ENCODE assay signal across 22 mouse cellular contexts in the genomic region with DNA sequence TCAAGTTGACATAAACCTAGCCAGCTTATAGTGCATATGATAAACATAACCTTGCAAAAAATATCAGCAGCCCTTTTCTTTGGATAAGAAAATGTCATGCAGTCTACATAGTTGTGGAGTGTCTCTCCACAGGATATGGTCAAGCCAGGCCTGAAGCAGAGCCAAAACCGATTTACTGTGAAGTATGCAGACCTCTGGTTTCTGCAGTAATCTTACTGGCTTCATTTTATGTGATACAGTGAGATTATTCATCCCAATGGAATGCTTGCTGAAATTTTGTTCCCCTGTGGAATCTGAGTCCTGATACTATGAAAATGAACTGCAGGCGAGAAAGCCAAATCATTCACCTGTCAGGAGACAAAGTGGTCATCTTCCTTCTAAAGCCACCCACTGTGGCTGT.
DNase-seq lines count a peak whose midpoint lies in the region; ATAC-seq and TF ChIP-seq lines count a peak whose summit lies in the region.
"Had no signal": no experiment of that assay in that cellular context is flagged by ENCODE, and none has a peak within 500 bp of the region (broad histone marks: within the 10 kb centered on the region; RNA-seq: fewer than 3 reads in every experiment).

No protein-coding gene starts in this region.

- H3K9me3 ChIP-seq in heart, embryonic 15.5 days (replicated peaks): 0 out of 2 replicates have a peak, but pooled peaks cover 12% of the 10 kb centered on the region
- H3K9me3 ChIP-seq in heart, embryonic 10.5 days: no peaks in the 10 kb centered on the region
- H3K9me3 ChIP-seq: intestine, embryonic 15.5 days had no signal

- no peak for ATAC-seq in heart, embryonic 15.5 days (replicated peaks; ENCODE audit: insufficient number of reproducible peaks, insufficient read depth, low FRiP score, low read depth)
- ATAC-seq in cerebellum, adult (ENCODE audit: insufficient number of reproducible peaks, low FRiP score, low TSS enrichment): no peak
- ATAC-seq: forebrain, embryonic 16.5 days; intestine, embryonic 15.5 days had no signal

- no peak overlapping the region for H3ac ChIP-seq in C2C12 (ENCODE audit: control insufficient read depth, insufficient read length, low read depth)

- 0 out of 2 replicates have a peak overlapping the region, but pooled peaks have one; percentile 9 for H3K27ac ChIP-seq in heart, embryonic 15.5 days
- H3K27ac ChIP-seq in heart, embryonic 10.5 days: no peak overlapping the region
- peak overlapping the region; percentile 95 for H3K27ac ChIP-seq in embryonic fibroblast, embryonic 13.5 days (ENCODE audit: insufficient read depth, low read length)
- H3K27ac ChIP-seq: embryonic facial prominence, embryonic 12.5 days; forebrain, embryonic 12.5 days; hindbrain, embryonic 10.5 days; hindbrain, embryonic 14.5 days; intestine, embryonic 15.5 days had no signal

- no peak overlapping the region for H3K9ac ChIP-seq in heart, embryonic 15.5 days
- H3K9ac ChIP-seq: embryonic facial prominence, embryonic 12.5 days; forebrain, embryonic 12.5 days; hindbrain, embryonic 14.5 days; intestine, embryonic 15.5 days had no signal

- H3K79me2 ChIP-seq in C2C12 (ENCODE audit: control insufficient read depth, insufficient read depth): no peaks in the 10 kb centered on the region

- H3K27me3 ChIP-seq in heart, embryonic 15.5 days: no peaks in the 10 kb centered on the region
- no peaks in the 10 kb centered on the region for H3K27me3 ChIP-seq in heart, embryonic 10.5 days (ENCODE audit: insufficient read depth, poor library complexity, severe bottlenecking)
- no peaks in the 10 kb centered on the region for H3K27me3 ChIP-seq in C2C12 (ENCODE audit: control insufficient read depth, insufficient read depth, insufficient read length)
- H3K27me3 ChIP-seq: embryonic facial prominence, embryonic 12.5 days; forebrain, embryonic 12.5 days; intestine, embryonic 15.5 days had no signal

- TF ChIP-seq POLR2A in embryonic fibroblast, embryonic 13.5 days (IDR thresholded peaks at IDR 0.05; ENCODE audit: low read depth, low read length): no peak

- peaks cover 7% of the 10 kb centered on the region for H3K4me1 ChIP-seq in heart, embryonic 15.5 days (replicated peaks)
- H3K4me1 ChIP-seq in heart, embryonic 10.5 days: no peaks in the 10 kb centered on the region
- H3K4me1 ChIP-seq in embryonic fibroblast, embryonic 13.5 days (ENCODE audit: control insufficient read depth, insufficient read depth, low read length): peaks cover 7% of the 10 kb centered on the region
- H3K4me1 ChIP-seq: embryonic facial prominence, embryonic 12.5 days; forebrain, embryonic 12.5 days; hindbrain, embryonic 10.5 days; intestine, embryonic 15.5 days had no signal

- 59% methylated on average over 2 of the region's 2 CpGs for WGBS in heart, embryonic 15.5 days
- WGBS in heart, embryonic 10.5 days: 77% methylated on average over 2 of the region's 2 CpGs

- no peak for DNase-seq in heart, embryonic 10.5 days (ENCODE audit: low spot score)
- DNase-seq in 3134 (ENCODE audit: extremely low read depth, insufficient read length, low spot score): peak; percentile 61
- DNase-seq in embryo, embryonic 10 days (ENCODE audit: low spot score): no peak
- DNase-seq: adrenal gland, adult 8-10 months; adrenal gland, postnatal 36 days; B cell, adult 2 months; cerebellum, adult 11 months; cerebellum, adult 8-10 months; cerebellum, postnatal 14 days; gastrocnemius, postnatal 10 days; heart, postnatal 14 days; kidney, adult 2 months had no signal

- no peak overlapping the region for H3K4me3 ChIP-seq in heart, embryonic 15.5 days
- H3K4me3 ChIP-seq in heart, embryonic 10.5 days: no peak overlapping the region
- H3K4me3 ChIP-seq in C2C12 (ENCODE audit: insufficient read depth, poor library complexity, severe bottlenecking): no peak overlapping the region
- no peak overlapping the region for H3K4me3 ChIP-seq in embryonic fibroblast, embryonic 13.5 days (ENCODE audit: insufficient read depth, low read length)
- H3K4me3 ChIP-seq: embryonic facial prominence, embryonic 12.5 days; forebrain, embryonic 12.5 days; hindbrain, embryonic 10.5 days; intestine, embryonic 15.5 days had no signal

- TF ChIP-seq CTCF in C2C12 (IDR thresholded peaks at IDR 0.05; ENCODE audit: control insufficient read depth, insufficient read depth, insufficient read length): no peak
- TF ChIP-seq CTCF in embryonic fibroblast, embryonic 13.5 days (IDR thresholded peaks at IDR 0.05; ENCODE audit: borderline replicate concordance, insufficient read depth, low read length): no peak

- H3K4me2 ChIP-seq in heart, embryonic 15.5 days: no peak overlapping the region
- H3K4me2 ChIP-seq: embryonic facial prominence, embryonic 12.5 days; forebrain, embryonic 12.5 days; hindbrain, embryonic 14.5 days; intestine, embryonic 15.5 days had no signal

- no peaks in the 10 kb centered on the region for H3K79me3 ChIP-seq in C2C12 (ENCODE audit: low read depth)

- peaks cover 8% of the 10 kb centered on the region; the same call in 1 of the 2 replicates for H3K36me3 ChIP-seq in heart, embryonic 15.5 days
- H3K36me3 ChIP-seq in heart, embryonic 10.5 days: no peaks in the 10 kb centered on the region
- no peaks in the 10 kb centered on the region for H3K36me3 ChIP-seq in C2C12 (ENCODE audit: control insufficient read depth, insufficient read depth)
- H3K36me3 ChIP-seq: embryonic facial prominence, embryonic 12.5 days; forebrain, embryonic 12.5 days; hindbrain, embryonic 10.5 days; intestine, embryonic 15.5 days had no signal

TF ChIP-seq in C2C12, 6 proteins besides CTCF, POLR2A, EP300 and RAD21:
- no peak for TF ChIP-seq MYOD1 (IDR thresholded peaks at IDR 0.05; ENCODE audit: control insufficient read depth, insufficient read length, low read depth)
- no peak for TF ChIP-seq FOSL1 (IDR thresholded peaks at IDR 0.05; ENCODE audit: insufficient read depth, low read length, poor library complexity, severe bottlenecking)
- no peak for TF ChIP-seq MYOG (IDR thresholded peaks at IDR 0.05; ENCODE audit: control insufficient read depth, extremely low read depth, insufficient read length)
- no peak for TF ChIP-seq USF1 (IDR thresholded peaks at IDR 0.05; ENCODE audit: low read depth)
- peak; percentile 1 for TF ChIP-seq MAX (IDR thresholded peaks at IDR 0.05)
- no peak for TF ChIP-seq CEBPB (IDR thresholded peaks at IDR 0.05; ENCODE audit: low read depth)
